Mouse (Mus musculus) megakaryocyte, embryonic 14.5 days (primary cell): Measurements from ENCODE around the gene Ppp1r12b.

Source experiments
- FLI1 ChIP-seq: IDR thresholded peaks from 2 replicates; pipeline ENCODE4 v1.6.1; 2012; ENCODE audit warnings: low read length, inconsistent platforms, mixed read lengths
- GATA1 ChIP-seq: IDR thresholded peaks from 3 replicates; pipeline ENCODE4 v1.6.1; 2012; ENCODE audit warnings: mixed read lengths, low read length, inconsistent platforms, borderline replicate concordance

DNA sequence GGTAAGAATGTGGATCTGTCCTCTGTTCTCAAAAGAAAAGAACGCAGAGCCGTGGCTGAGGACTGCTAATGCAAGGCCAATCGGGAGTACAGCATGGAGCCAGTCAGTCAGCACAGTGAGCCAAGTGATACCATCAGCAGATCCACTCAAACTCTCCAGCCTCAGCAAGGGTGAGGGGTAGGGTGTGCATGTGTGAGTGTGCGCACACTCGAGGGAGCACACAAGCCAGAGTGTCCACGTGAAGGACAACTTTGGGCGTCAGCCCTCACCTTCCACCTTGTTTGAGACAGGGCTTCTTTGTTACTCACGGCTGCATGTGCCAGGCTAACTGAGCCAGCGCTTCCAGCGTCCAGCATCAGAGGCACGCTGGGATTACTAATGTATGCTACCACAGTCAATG lies 136.5 kb downstream of the Ppp1r12b start:
- TF ChIP-seq GATA1 (no peak), FLI1 (no peak)
